Mouse (Mus musculus) fat pad, adult 2 months (tissue): ENCODE results near the gene Leng1.
"Not testable (repeated sequence)": the region's sequence is repeated elsewhere in the genome, so short reads cannot be mapped to it uniquely, and the experiment has no call there.

ENCODE experiments used
- DNase-seq: peaks from one replicate; pipeline ENCODE4 v3.0.0-alpha.2; 2011; ENCODE audit warnings: low read depth, low spot score; ENCODE audit errors: extremely low read depth

Leng1 gene

GRCm38 (mm10) chr7:3665215-3666114, at the start of gene Leng1:
TSS of gene Leng1 (minus strand) at chr7:3665840.
- peak; percentile 97 for DNase-seq

- DNase-seq: no peak
These were observed 49.6 kb upstream of the Leng1 start for GRCm38 (mm10) chr7:3715249-3715648.

- DNase-seq: no peak
These were observed 46.8 kb upstream of the Leng1 start for GRCm38 (mm10) chr7:3712264-3712942.

- DNase-seq: no peak
These were observed 43.4 kb upstream of the Leng1 start for GRCm38 (mm10) chr7:3709000-3709399.

DNA sequence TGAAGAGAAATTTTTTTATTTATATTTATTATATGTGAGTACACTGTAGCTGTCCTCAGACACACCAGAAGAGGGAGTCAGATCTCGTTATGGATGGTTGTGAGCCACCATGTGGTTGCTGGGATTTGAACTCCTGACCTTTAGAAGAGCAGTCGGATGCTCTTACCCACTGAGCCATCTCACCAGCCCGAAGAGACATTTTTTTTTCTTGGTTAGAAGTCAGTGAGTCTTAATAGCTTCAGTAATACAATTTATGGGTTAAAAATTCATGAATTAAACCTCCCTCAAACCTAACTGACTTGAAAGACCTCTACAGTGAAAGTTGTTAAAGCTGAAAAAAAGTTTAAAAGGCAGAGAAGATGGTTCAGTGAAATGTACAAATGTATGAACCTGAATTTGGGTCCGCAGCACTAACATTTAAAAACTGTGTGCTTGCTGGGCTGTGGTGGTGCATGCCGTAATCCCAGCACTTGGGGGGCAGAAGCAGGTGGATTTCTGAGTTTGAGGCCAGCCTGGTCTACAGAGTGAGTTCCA, 42.9 kb upstream of the Leng1 start:
- DNase-seq: not testable (repeated sequence)

- no peak for DNase-seq
These were observed 42.2 kb upstream of the Leng1 start for GRCm38 (mm10) chr7:3707568-3708413.

GRCm38 (mm10) chr7:3707027-3707426, 41.4 kb upstream of the Leng1 start:
- DNase-seq: no peak

GRCm38 (mm10) chr7:3706343-3706934, 40.8 kb upstream of the Leng1 start:
- DNase-seq: no peak

- DNase-seq: no peak
These were observed 40.3 kb upstream of the Leng1 start for GRCm38 (mm10) chr7:3705911-3706310.

DNA sequence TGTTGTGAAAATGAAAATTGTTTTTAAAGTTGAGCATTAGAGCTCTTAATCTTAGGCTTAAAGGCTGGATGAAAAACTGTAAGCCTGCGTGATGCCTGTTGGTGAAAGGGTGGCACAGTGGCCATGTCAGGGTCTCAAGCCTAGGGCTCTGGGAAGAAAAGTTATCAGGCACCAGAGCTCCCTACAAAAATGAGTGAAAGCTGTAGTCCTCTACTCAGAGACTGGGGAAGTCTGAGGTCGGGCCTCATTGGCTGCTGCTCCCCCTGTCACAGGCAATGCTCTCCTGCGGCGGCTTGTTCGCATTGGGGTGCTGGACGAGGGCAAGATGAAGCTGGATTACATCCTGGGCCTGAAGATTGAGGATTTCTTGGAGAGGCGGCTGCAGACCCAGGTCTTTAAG, 39.8 kb upstream of the Leng1 start:
- not testable (repeated sequence) for DNase-seq

- no peak for DNase-seq
These were observed 38.8 kb upstream of the Leng1 start for GRCm38 (mm10) chr7:3704475-3704874.

DNA sequence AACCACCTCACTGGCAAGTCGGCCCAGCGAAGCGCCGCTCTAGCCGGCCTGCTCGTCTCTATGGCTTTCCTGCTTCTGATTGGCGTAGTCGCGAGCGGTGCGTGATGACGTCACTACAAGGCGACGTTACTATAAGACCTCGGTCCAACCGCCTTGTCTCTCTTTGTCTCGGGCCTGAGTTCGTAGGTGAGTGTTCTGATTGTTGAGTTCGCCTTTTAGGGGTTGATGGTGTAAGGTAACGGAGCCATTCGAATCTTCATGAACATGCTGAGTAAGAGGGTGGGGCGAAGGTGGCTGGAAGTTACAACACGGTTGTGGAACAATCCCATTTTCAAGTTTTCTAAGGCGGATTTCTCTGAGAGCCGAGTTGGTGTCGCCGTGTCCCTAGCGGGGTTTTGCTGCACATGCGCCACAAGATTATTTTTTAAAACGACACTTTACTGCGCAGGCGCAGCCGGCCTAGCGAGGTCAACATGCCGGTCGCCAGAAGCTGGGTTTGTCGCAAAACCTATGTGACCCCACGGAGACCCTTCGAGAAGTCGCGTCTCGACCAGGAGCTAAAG, 38.3 kb upstream of the Leng1 start, which contains the start of gene Rps9:
Gene Rps9, plus strand, starts transcription at position 115 of the 563 bp plus-strand sequence.
- peak; percentile 83 for DNase-seq

DNA sequence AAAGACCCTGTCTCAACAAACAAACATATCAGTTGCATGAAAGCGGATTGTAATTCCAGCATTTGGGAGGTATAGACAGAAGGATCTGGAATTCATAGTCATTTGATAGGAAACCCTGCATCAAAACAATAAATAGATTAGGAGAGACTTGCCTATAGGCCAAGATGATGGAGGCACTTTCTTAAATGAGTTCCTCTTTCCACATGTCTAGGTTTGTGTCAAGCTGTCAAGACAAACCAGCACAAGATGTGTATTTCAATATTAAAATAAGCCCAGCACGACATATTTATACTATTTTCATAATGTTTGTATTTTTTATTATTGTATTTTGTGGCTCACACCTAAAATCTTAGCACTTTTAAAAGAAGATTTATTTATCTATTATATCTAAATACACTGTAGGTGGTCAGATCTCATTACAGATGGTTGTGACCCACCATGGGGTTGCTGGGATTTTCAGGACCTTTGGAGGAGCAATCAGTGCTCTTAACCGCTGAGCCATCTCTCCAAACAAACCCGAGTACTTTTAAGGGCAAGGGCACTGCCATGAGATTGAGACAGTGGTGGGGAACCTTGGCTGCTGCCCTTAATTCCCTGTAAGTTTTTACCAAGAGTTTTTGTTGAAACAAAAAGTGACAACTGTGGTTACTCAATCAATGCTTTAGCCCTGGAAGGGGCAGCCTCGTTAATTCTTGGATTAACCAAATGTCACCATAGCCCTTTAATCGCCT, 37.7 kb upstream of the Leng1 start:
- DNase-seq: no peak

GRCm38 (mm10) chr7:3698471-3698870, 32.8 kb upstream of the Leng1 start:
- no peak for DNase-seq

- not testable (repeated sequence) for DNase-seq
These were observed 29.3 kb upstream of the Leng1 start for GRCm38 (mm10) chr7:3694949-3695305.

GRCm38 (mm10) chr7:3694076-3694948, 28.7 kb upstream of the Leng1 start:
- peak; percentile 69 for DNase-seq

DNA sequence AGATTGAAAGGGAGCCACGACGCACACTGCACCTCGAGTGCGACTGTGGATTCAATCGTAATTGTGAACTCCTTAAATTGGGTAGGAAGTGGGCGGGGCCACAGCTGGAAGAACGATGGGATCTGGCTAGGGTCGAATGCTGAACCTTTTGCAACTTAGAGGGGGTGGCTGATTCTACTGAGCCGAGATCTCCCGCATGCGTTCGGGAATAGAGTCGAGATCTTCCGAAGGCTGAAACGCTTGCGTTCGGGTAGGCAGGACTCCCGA, 28.1 kb upstream of the Leng1 start:
- DNase-seq: no peak

DNA sequence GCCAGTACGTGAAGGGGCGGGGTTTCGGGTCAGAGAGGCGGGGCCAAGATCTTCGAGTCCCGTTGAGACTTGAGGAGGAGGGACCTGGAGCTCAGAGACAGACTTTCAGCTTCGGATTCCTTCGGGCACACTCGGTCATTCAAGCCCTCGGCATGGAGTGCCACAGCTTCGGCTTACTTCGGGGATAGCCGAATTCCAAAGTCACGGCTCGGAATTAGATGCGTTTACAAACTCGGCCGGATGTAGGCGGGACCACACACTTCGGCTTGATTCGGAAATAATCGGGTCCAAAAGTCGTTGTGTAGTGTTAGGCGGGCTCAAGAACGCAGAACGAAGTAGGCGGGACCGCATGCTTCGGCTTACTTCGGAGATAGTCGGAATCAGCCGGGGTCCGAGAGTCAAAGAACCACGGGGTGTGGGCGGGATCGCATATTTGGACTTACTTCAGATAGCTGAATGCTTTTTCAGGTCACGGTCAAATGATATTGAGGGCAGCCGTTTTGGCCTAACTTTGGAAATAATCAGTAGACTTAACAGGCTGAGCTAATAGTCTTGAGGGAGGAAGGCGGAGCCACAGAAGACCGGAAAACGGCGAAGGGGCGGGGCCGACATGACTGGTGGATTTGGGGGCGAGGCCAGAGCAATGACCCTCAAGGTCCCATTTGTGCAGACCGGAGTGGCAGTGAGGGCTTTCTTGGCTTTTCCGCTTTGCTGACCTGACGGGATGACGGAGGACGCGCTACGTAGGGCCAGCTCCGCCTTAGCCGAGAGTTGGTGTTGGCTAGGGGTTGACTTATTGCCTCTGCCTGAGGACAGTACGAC, 27.6 kb upstream of the Leng1 start, which contains the start of gene Mboat7:
Gene Mboat7, minus strand, starts transcription at position 537 of the 822 bp plus-strand sequence.
- DNase-seq: peak; percentile 96
